Mouse (Mus musculus): ENCODE data around the gene Isyna1. TPM values are rescaled to one million over a fixed set of nuclear protein-coding genes. Genes with fewer than 3 reads are reported as not detected.

Isyna1 gene
- polyA plus RNA-seq, 2 experiments: 94.4 to 213 TPM

GRCm38 (mm10) chr8:70604558-70604957, 10.4 kb downstream of the Isyna1 start:
- Histone ChIP-seq H3K27me3 (ENCODE audit: control insufficient read depth, insufficient read depth, low read length) (no peaks in the 10 kb centered on the region), H3K9me3 (ENCODE audit: control insufficient read depth, low read length) (no peaks in the 10 kb centered on the region), H3K4me1 (ENCODE audit: control insufficient read depth, insufficient read depth, low read length) (peaks cover 35% of the 10 kb centered on the region), H3K27ac (replicated peaks; ENCODE audit: low read depth, low read length) (no peak overlapping the region), H3K9ac (ENCODE audit: low read depth, low read length, severe bottlenecking) (no peak overlapping the region), H3K4me3 (replicated peaks; ENCODE audit: low read length) (no peak overlapping the region), H3K36me3 (ENCODE audit: control insufficient read depth, insufficient read depth, low read length) (peaks cover 7% of the 10 kb centered on the region), H3K4me2 (replicated peaks; ENCODE audit: low read depth, low read length, severe bottlenecking) (no peak overlapping the region)
- ATAC-seq (ENCODE audit: low FRiP score, low read depth) (no peak), DNase-seq (ENCODE audit: low spot score) (no peak)
- WGBS: 89% methylated on average over 7 of the region's 7 CpGs
- no peak for TF ChIP-seq POLR2A (IDR thresholded peaks at IDR 0.05; ENCODE audit: borderline replicate concordance, extremely low read depth, insufficient read depth, insufficient read length)

GRCm38 (mm10) chr8:70605871-70606779, 12.0 kb downstream of the Isyna1 start:
- H3K4me1 ChIP-seq (ENCODE audit: control insufficient read depth, insufficient read depth, low read length): peaks cover 33% of the 10 kb centered on the region
- H3K9ac ChIP-seq (ENCODE audit: low read depth, low read length, severe bottlenecking): peak overlapping the region; percentile 92; the same call in 1 of the 2 replicates
- H3K9me3 ChIP-seq (ENCODE audit: control insufficient read depth, low read length): no peaks in the 10 kb centered on the region
- H3K27ac ChIP-seq (replicated peaks; ENCODE audit: low read depth, low read length): no peak overlapping the region
- peaks cover 7% of the 10 kb centered on the region for H3K36me3 ChIP-seq (ENCODE audit: control insufficient read depth, insufficient read depth, low read length)
- H3K4me2 ChIP-seq (replicated peaks; ENCODE audit: low read depth, low read length, severe bottlenecking): no peak overlapping the region; the same call in 1 of the 2 replicates
- no peaks in the 10 kb centered on the region for H3K27me3 ChIP-seq (ENCODE audit: control insufficient read depth, insufficient read depth, low read length)
- DNase-seq (ENCODE audit: low spot score) (no peak), ATAC-seq (ENCODE audit: low FRiP score, low read depth) (no peak)
- no peak overlapping the region for H3K4me3 ChIP-seq (replicated peaks; ENCODE audit: low read length)
- TF ChIP-seq POLR2A (IDR thresholded peaks at IDR 0.05; ENCODE audit: borderline replicate concordance, extremely low read depth, insufficient read depth, insufficient read length): no peak
- WGBS: 83% methylated on average over 9 of the region's 9 CpGs

- Histone ChIP-seq H3K36me3 (ENCODE audit: control insufficient read depth, insufficient read depth, low read length) (peaks cover 7% of the 10 kb centered on the region), H3K4me3 (replicated peaks; ENCODE audit: low read length) (peak overlapping the region; percentile 82), H3K27me3 (ENCODE audit: control insufficient read depth, insufficient read depth, low read length) (no peaks in the 10 kb centered on the region), H3K4me1 (ENCODE audit: control insufficient read depth, insufficient read depth, low read length) (peaks cover 33% of the 10 kb centered on the region), H3K9me3 (ENCODE audit: control insufficient read depth, low read length) (no peaks in the 10 kb centered on the region), H3K9ac (ENCODE audit: low read depth, low read length, severe bottlenecking) (peak overlapping the region; percentile 92), H3K4me2 (replicated peaks; ENCODE audit: low read depth, low read length, severe bottlenecking) (peak overlapping the region; percentile 99), H3K27ac (replicated peaks; ENCODE audit: low read depth, low read length) (no peak overlapping the region)
- no peak for ATAC-seq (ENCODE audit: low FRiP score, low read depth)
- no peak for TF ChIP-seq POLR2A (IDR thresholded peaks at IDR 0.05; ENCODE audit: borderline replicate concordance, extremely low read depth, insufficient read depth, insufficient read length)
- DNase-seq (ENCODE audit: low spot score): no peak
- WGBS: 53% methylated on average over 18 of the region's 18 CpGs
Observed at GRCm38 (mm10) chr8:70606780-70607602, 12.8 kb downstream of the Isyna1 start.

- Histone ChIP-seq H3K4me2 (replicated peaks; ENCODE audit: low read depth, low read length, severe bottlenecking) (peak overlapping the region; percentile 99), H3K9me3 (ENCODE audit: control insufficient read depth, low read length) (no peaks in the 10 kb centered on the region), H3K4me3 (replicated peaks; ENCODE audit: low read length) (peak overlapping the region; percentile 82), H3K27ac (replicated peaks; ENCODE audit: low read depth, low read length) (no peak overlapping the region), H3K36me3 (ENCODE audit: control insufficient read depth, insufficient read depth, low read length) (peaks cover 4% of the 10 kb centered on the region; the same call in 1 of the 2 replicates), H3K9ac (ENCODE audit: low read depth, low read length, severe bottlenecking) (peak overlapping the region; percentile 92), H3K4me1 (ENCODE audit: control insufficient read depth, insufficient read depth, low read length) (peaks cover 33% of the 10 kb centered on the region), H3K27me3 (ENCODE audit: control insufficient read depth, insufficient read depth, low read length) (no peaks in the 10 kb centered on the region)
- DNase-seq (ENCODE audit: low spot score): no peak
- 23% methylated on average over 6 of the region's 6 CpGs for WGBS
- no peak for ATAC-seq (ENCODE audit: low FRiP score, low read depth)
- no peak for TF ChIP-seq POLR2A (IDR thresholded peaks at IDR 0.05; ENCODE audit: borderline replicate concordance, extremely low read depth, insufficient read depth, insufficient read length)
Observed at GRCm38 (mm10) chr8:70607603-70607897, 13.4 kb downstream of the Isyna1 start.

Measured in limb, embryonic 14.5 days (tissue).